Mouse (Mus musculus): ENCODE data around the gene Got2.

Gene Got2

DNA sequence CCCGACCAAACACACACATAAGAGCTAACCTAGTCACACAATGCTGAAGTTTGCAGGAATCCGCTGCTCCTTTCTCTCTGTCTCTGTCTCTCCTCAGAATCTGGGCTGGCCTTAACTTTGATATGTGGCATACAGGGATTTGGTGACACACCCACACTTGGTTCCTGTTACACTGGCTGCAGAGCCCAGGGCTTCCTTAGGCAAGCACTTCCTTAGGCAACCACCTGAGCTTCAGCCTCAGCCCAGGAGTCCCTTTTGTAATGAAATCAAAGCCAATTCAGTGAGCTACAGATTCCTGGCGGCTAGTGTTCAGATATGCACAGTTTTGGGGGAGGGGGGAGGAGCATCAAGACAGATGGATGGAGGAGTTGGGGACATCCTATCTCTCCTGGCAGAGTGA is 70.8 kb downstream of the Got2 start:
- no peak for DNase-seq (ENCODE audit: low spot score)

GRCm38 (mm10) chr8:95816044-95816708 is 72.2 kb downstream of the Got2 start:
- no peak for DNase-seq (ENCODE audit: low spot score)

All from layer of hippocampus, adult 11-12 months (tissue).